Mouse (Mus musculus): ENCODE data around the gene Smim11.
A peak's percentile ranks its signal among the peaks of the same experiment; 100 is the strongest.

The Smim11 gene

DNA sequence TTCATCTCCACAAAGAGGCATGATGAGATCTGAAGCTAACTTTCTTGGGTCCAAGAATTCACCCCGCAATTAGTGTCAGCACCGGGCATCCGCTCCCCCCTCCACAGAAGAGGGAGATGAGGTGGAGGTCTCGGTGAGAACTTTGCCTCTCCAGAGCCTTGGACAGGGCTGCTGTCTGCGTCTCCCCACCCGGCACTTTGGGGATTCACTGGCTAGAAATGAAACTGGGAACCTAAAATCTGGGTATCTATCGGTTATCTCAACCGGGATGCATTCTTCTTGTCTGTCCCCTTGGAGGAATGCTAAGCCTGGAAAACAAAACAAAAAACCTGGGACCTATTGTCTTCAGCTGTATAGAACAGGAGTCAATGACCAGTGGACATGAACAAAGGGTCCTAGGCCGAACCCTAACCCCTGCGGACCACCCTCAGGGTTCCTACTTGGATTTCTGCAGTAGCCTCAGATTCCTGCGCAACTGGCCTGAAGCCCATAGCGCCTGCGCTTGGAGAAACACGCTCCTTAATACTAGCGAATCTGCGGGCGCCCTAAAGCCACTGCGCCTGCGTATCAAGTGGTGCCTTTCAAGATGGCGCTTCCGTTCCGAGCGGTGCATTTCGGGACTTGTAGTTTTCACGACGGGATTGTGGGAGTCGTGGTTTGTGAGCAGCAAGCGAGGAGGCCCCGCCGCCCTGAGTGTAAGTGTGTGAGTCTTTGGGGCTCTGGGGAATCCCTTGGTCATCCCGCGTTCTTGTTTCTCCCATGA lies at the start of gene Smim11:
TSS of gene Smim11 (plus strand) at position 638 of the 763 bp plus-strand sequence.
- peak; percentile 83 to 88 for DNase-seq

DNA sequence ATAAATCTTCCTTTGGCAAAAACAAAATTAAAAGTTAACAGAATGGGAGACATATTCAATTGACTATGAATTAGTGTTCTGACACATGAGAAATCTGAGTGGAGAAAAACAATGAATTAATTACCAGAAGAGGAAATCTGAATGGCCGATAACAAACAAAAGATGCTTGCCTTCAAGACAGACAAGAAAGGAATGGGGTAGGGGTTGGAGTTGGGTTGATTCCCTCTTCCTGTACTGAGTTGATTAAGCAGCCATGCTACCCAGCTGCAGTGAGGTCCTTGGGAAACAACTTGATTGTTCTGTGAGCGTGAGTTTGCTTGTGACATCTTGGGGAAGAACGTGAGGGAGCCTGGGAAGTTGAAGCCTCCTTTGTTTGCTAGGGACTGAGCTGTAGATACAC lies 46.8 kb upstream of the Smim11 start:
- no peak for DNase-seq

DNA sequence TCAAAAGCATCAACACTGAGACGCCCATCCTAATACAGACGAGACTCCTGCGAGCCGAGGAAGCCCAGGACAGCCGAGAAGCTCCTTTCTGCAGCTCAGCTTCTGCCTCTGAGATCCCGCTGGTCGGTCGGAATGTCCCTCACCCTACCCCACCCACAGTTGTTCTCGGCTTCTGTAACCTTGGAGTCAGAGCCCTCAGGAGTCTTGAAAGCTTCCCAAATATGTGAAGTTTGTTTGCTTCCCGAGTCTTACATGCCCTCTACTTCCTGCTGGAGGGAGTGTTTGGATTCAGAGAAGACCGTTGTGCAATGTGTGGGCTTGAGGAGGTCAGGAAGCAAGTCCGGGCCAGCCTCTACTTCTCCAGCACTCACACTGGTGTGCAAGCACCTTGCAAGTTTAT lies 33.2 kb upstream of the Smim11 start:
- no peak for DNase-seq

DNA sequence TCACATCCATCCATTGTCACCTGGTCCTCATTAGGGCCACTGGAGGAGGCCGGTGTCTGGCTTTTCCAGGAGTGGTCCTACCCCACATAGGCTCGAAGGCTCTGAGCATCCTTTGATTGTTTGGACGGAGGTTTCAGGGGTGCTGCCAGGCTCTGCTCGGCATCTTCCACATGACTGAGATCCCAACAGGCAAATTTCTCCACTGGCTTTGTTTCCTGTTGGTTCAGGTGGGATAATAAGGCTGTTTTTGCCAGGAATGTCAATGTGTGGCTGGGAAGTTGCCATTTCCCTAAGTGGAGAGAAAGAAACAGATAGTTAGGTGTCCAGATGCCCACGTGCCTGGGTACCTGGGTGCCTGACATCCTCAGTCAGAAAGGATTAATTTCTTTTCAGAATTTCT lies 26.6 kb upstream of the Smim11 start:
- no peak for DNase-seq

DNA sequence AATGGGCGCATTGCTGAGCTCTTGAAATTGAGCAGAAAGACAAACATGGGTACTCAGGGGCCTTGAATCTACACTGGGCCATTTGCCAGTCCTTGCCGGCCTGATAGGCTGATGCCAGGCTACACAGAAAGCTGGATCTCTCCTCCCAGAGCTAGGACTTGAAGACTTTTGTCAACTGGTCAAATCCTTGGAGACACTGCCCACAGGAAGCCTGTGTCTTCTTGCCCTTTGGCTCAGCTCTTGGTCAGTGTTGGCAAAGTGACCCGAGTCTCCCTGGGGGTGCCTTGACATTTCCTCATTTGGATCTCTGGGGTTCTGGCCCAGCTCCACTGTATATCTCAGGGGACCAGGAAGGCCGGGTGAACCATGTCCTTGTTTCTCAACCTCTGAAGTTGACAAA lies 25.6 kb upstream of the Smim11 start:
- no peak for DNase-seq

DNA sequence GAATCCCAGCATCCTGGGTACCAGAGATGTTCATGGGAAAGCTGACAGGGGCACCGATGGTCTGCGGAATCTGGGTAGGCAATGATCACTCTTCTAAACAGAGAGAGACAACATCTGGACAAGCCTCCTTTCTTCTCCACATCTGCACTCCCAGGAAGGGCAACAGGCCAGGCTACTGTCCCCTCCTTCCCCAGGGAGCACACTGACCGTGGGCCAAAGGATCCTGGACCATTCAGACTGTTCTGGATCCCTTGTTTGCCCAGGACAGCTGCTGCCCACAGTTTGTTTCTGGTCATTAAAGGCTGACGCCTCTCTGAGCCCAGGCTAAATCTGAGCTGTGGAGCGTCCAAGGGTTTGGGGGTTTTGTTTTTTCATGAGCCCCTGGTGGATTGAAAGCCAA lies 18.4 kb upstream of the Smim11 start:
- no peak for DNase-seq

DNA sequence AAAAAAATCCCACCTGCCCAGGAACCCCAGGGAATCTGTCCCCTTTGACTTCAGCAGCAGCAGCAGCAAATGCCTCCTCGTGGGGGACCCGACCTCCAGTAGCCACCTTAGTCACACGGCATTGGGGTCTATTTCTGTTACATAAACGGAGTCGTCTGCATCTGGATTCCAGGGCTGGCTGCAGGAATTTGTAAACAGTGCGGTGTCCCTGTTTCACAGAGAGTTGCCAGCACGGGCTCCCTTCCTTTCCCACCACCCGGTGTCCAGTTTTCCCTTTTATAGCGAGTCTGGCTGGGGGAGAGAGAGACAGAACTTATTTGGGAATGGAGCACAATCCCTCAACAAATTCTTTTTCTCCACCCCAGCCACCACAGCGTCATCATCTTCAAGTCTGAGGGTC lies 16.0 kb upstream of the Smim11 start:
- DNase-seq: no peak

DNA sequence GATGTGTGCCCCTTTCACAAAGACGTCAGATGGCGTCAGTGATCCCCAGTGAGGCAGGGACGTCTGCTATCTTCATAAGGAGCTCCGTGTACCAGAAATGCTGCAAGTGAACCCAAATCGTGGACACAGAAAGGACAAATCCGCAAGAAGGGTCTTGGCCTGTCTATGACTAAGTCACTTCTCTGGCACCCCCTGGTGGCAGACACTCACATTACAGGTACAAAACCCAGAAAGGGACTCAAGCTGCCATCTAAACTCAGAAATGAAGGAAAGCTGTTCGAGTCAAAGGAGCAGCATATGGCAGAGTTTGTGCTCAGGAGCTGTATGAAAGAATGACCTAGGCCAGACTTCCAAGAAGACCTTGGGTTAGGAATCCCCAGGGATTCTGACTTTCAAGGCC lies 14.5 kb upstream of the Smim11 start:
- peak; percentile 40 to 78 for DNase-seq

DNA sequence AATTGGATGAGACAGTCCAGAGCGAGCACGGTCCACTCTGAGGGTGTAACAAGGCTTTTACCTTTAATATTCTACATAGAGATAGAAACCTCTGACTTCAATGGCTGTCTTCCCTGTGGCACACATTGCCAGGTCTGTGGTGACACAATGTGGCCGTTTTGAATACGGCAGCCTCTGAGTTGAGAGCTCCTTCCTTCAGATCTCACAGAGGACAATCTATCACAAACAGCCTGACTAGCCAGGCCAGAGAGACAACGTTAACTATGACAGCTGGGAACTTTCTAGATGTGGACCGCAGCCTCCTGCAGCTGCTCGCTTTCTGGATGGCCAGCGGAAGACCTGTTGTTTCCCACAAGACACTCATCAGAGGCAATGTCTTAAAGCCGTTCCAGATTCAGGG lies 12.3 kb upstream of the Smim11 start:
- DNase-seq: no peak

DNA sequence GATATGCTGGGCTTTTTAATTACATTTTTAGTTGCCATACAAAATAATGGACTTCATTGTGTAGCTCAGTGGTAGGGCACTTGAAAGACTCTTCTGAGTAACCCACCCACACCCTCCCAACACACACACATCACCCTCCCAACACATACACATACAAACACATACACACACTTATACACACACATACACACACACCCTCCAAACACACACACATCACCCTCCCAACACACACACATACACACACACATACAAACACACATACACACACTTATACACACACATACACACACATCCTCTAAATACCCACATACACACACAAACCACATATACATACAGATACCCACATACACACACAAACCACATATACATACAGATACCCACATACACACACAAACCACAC lies 11.0 kb upstream of the Smim11 start:
- no peak for DNase-seq

DNA sequence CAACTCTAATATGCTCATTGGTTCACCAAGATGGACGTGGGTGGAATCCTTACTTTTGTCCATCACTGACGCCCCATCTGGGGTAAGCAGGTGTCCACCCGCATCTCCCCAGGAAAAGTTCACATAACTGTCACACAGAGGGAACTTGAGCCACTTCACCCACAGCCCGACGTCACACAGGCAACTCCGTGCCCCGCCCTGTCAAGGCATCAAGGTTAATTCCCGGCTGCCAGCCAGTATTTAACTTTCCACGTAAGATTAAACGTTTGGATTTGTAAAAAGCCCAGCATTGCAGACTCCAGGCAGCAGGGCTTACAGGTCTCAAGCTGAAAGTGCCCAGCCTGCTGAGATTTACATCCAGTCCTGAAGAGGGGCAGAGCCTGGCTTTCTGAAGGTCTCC lies 9.0 kb upstream of the Smim11 start, which contains the start of gene Kcne2:
TSS of gene Kcne2 (plus strand) at position 289 of the 400 bp plus-strand sequence.
- no peak for DNase-seq

DNA sequence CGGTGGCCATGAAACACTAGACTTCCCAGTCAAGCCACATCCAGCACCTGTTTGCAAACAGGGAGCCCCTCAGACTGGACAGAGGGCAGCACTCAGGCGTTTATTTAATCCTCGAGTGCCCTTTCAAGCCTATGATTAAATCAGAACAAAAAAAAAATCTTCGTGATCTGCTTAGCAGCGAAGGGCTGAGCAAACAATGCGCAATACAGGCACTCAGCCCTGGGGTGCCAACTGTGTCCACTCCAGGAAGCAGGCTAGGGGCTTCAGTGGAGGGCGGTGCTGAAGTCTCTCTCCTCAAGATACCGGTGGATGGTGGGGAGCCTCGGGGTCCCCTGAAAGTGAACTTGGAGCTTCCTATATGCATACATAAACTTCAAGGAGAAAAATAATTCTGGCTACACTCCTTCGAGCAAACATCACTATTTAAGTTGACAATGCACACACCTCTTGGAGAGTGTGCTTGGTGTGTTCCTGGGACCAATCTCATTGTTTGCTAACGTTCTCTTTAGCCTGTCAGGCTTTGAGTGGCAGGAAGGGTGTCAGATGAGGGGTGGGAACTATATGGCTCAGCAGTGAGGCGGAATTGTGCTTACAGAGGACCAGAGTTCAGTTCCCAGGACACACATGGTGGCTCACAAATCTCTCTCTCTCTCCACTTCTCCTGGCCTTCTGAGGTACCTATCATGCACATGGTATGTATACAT lies 6.7 kb upstream of the Smim11 start:
- DNase-seq: no peak

DNA sequence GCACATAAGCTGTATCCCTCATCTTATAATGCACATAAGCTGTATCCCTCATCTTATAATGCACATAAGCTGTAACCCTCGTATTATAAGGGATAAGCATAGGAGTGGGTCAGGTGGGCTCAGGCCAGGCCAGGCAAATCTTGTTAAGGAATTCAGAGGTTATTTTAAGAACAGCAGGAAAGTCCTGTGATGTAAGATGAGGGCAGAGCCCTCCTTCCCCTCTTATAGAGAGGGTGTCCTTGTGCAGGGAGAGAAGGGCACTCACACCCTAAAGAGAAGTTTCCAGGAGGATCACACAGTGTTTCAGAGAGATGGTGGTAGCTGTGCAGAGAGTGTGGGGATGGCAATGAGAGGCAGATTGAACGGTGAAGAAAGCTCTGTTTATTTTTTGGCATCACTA lies 5.8 kb upstream of the Smim11 start:
- no peak for DNase-seq

DNA sequence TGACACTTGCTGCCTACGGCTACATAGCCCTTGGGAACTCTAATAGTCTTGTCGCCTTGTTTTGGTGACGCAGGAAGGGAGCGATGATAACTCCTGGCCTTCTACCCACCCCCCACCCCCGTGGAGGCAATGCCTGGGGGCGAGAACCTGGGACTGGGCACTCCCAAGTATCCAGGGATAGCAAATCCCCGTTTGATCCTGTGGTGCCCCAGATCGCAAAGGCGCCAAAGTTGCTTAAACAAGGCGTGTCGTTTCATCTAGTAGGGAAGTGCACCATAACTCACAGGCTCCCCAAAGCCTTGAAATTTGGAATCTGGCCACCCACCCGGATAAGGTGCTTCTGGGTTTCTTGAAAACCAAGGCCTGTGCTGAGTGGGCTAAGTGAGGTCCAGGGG lies 323 bp downstream of the Smim11 start:
- no peak for DNase-seq

DNA sequence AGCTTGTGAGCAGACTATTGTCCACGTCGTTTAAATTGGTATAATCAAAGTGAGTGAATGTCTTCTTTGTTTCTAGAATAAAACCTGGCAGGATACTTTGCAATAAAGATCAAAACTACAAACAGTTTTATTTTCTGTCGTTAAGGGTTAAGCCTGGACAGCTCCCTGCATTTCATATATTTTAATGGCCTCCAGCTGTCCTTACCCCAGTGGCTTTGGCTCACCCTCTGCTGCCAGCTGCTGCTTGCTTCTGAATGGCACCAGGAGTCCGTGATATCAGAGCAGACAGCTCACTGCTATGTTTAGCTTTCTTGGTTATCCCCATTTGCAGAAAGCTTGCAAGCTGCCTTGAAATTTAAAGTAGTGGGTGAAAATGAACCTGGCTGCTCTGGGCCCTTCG lies 903 bp downstream of the Smim11 start:
- no peak for DNase-seq

DNA sequence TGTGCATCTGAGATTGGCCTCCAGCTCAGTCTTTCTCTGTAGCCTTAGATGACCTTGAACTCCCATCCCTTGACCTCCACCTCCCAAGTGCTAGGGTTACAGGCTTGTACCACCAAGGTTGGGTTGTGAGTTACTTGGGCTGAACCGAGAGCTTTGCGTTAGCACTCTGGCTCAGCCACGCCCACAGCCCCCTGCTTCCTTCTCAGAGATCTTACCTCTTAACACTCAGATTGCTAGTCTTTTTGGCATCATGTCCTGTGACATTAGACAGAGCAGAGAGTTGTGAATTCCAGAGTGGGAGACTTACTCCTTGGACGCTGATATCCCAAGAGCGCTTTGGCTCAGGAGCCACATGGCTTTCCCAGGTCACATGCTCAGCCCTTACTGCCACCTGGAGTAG lies 1.4 kb downstream of the Smim11 start:
- no peak for DNase-seq

DNA sequence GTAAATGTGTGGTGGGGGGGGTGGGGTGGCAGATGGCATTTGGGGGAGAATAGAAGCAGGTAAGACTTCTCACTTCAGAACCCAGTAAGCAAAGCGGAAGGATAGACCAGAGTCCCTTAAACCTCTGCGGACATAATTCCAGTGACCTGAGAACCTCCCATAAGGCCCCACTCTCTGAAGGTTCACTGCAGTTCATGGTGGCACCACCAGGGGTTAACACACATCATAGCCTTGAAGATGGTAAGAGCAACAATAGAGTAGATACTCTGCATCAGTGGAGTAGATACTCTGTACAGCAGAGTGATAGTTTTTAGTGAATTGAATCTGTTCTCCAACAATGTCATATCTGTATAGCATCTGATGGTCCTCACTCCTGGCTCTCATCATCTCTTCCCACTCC lies 4.4 kb downstream of the Smim11 start:
- DNase-seq: no peak

DNA sequence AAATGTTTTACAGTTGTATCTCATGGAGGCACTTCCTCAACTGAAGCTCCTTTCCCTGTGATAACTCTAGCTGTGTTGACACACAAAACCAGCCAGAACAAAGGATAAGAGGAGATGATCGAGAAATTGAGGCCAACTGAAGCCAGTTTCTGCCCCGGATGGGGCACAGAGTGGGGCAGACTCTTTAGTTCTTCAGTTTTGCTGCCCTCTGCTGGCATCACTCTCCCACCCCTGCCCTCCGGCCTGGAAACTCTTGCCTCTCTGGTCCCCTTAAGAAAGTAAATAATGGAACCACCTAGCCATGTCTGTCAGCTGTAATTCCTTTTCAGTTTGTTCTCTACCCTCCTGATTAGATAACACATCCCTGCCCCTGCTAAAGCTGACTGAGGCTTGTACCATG lies 6.9 kb downstream of the Smim11 start:
- no peak for DNase-seq

DNA sequence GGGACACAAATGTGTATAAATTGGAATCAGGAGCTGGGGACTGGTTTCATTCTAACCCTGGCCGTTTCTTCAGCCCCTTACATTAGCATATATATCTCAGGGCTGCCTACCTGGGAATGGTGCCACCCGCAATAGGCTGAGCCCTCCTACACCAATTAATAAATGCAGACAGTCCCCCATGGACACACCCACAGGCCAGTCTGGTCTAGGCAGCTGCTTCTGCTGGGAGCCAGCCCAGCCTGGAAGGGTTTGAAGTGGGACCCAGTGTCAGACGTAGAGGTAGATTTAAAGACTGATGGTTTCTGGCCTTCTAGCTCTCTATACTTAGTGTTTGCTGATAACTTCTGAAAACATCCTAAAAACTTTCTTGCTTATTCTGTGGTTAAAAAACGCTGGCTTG lies 8.0 kb downstream of the Smim11 start:
- DNase-seq: no peak

DNA sequence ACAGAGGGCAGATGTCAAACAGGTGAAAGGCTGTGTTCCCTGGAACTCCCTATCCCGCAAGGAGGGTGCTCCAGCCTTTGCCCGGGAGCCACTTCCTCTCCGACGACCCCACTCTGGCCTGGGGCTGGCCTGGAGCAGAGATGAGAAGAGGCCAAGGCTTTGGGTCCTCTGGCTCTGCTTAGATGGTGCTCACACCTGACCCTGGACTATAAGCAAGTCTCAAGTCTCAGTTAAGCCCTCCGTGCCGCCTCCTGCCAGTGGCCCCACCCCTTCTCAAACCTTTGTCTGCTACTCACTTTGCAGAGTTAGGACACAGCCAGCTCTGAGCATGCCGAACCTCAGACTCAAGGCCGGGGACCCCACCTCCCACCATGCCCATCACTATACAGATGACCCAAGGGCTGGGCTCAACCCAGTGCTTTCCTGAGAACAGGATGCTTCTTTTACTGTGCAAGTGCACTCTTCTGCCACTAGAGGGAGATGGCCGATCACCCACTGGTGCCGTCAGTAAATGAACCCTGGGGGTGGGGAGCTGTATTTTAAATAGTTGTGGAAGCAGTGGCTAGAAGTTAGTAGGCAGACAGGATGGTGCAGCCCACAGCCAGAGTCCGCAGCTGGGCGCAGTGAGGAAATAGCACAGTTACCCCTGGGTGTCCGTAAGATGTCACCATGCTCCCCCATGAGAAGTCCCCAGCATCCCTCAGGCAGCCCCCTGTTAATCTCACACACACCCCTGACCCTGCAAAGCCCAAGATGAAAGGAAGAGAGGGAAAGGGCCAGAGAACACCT lies 13.1 kb downstream of the Smim11 start:
- peak in 1 of 2 experiments; percentile 21 for DNase-seq

DNA sequence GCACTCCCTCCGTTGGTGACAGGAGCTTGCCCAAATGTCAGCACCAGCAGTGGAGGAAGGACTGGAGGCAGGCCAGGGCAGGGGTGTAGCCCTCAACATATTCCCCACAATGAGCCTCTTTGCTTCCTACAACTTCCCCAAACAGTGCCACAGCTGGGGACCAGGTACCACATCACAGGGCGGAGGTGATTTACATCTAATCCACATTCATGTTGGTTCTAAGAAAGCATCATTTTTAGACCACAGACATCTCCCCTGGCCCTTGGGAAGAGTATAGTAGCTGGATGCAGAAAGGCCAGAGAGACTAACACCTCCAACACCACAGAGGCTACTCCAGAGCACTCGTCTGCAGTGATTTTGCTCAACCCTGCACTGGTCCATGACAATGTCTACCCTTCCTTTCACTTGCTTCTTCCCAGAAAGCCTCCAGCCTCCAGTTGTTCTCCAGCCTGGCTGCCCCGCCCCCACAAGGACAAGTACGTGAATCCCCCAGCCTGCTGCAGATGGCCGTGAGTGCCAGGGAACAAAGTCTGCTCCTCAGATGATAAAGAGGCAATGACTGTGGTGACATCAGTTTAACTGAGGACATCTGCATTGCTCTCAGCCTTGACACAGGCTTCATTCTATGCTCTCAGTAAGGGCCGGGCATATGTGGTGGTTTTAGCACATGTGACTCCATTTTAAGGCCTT lies 15.1 kb downstream of the Smim11 start:
- no peak for DNase-seq

DNA sequence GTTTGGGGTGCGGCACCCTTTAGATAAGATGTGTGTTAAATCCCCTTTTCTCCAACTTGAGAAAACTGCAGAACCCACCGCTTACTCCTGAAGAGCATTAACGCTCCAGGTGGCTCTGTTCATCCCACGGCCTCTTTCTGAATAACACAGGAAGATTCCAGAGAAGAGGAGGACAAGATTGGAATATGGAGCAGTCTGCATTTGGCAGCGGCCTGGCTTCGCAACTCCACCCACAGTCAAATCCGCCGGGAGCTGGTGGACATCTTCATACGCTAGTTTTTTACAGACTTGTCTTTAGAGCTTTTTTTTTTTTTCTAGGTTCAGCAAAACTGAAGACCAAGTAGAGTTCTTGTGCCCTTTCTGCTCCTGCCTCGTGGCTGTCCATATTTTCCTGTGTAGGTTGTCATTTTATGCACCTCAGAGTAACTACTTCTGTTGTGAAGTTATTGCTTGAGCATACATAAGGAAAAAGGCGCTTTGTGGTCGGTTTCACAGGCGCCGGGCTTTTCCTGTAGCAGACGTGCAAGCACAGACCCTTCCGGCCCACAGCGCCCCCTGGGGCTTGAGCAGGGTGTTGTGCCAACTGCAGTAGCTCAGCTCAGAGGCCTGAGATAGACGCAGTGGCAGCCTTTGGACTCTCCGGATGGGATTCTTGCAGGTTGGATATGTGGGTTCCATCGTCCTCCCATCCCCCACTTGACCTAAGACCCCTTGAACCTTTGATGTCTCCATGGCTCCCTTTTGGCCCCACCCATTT lies 18.4 kb downstream of the Smim11 start:
- peak; percentile 39 to 67 for DNase-seq

All from spleen, adult 18-20 months (tissue).